Mouse (Mus musculus) heart, embryonic 11.5 days (tissue): ENCODE results near the gene Tex48. TPM values are rescaled to one million over a fixed set of nuclear protein-coding genes. Genes with fewer than 3 reads are reported as not detected.

ENCODE experiments used
- polyA plus RNA-seq: library from polyadenylated mRNA; unstranded; fragments of >200 nt; fragmentation: Nextera tagmentation; extraction: Ambion mirVana; gene quantifications from 2 replicates; pipeline ENCODE4 v1.2.1, GENCODE M21; 2014

The Tex48 gene
- polyA plus RNA-seq, 1 experiment from 2014 or later, result not detected

Other genes starting within 250 kb of the Tex48 start
- 3.1 and 3.2 TPM in 2 replicates for gene Akna, start 219.1 kb downstream of the Tex48 start, polyA plus RNA-seq
- 3.3 and 4.7 TPM in 2 replicates for gene Whrn, start 126.4 kb downstream of the Tex48 start, polyA plus RNA-seq
- gene Atp6v1g1, start 77.7 kb downstream of the Tex48 start, polyA plus RNA-seq, result 213 and 221 TPM in 2 replicates
- gene Tmem268, start 63.6 kb downstream of the Tex48 start, polyA plus RNA-seq, result 5.5 and 5.8 TPM in 2 replicates
- gene Gm11213, start 17.2 kb downstream of the Tex48 start, polyA plus RNA-seq, result not detected in 2 replicates
- not detected in 2 replicates for gene Gm11214, start 41.0 kb upstream of the Tex48 start, polyA plus RNA-seq
- 0.04 TPM in 1 of 2 replicates, not detected in the other for gene Tnfsf15, start 122.7 kb upstream of the Tex48 start, polyA plus RNA-seq
- not detected in 2 replicates for gene Tnfsf8, start 238.9 kb upstream of the Tex48 start, polyA plus RNA-seq